Mouse (Mus musculus) E14TG2a.4 (cell line): ENCODE data around the gene Eif3c.

Experiments
- CTCF ChIP-seq: conservative IDR thresholded peaks from 2 replicates; pipeline ENCODE4 v1.5.1; 2014; ENCODE audit warnings: low read length
- NANOG ChIP-seq: IDR thresholded peaks from 2 replicates; pipeline ENCODE4 v1.6.1; 2014; ENCODE audit warnings: borderline replicate concordance, low read length, mixed read lengths
- POU5F1 ChIP-seq: IDR thresholded peaks from 2 replicates; pipeline ENCODE4 v1.6.1; 2014; ENCODE audit warnings: low read length, borderline replicate concordance

GRCm38 (mm10) chr7:126583761-126584160, 17.6 kb upstream of the Eif3c start:
- TF ChIP-seq CTCF (no peak), POU5F1 (no peak), NANOG (no peak)
